Mouse (Mus musculus): ENCODE results near the gene Zmiz2.

- TF ChIP-seq CTCF (IDR thresholded peaks at IDR 0.05; ENCODE audit: borderline replicate concordance, insufficient read depth, low read length) (no peak), POLR2A (IDR thresholded peaks at IDR 0.05; ENCODE audit: low read depth, low read length) (0 out of 2 replicates have a peak, but pooled peaks have one; percentile 30)
These were observed 31.4 kb downstream of the Zmiz2 start for GRCm38 (mm10) chr11:6420283-6420703.

Data from embryonic fibroblast, embryonic 13.5 days (primary cell).